Mouse (Mus musculus) hindbrain, embryonic 13.5 days (tissue): ENCODE results near the gene Fpr1. TPM values are rescaled to one million over a fixed set of nuclear protein-coding genes. Genes with fewer than 3 reads are reported as not detected.

Source experiments
- ATAC-seq: fragments of 200-750 bp; cut with Nextera tagmentation; 2 replicates; pipeline ENCODE4 v1.8.0; 2017; ENCODE audit warnings: moderate TSS enrichment; ENCODE audit not compliant: low FRiP score
- H3K27ac ChIP-seq: fragments of 300-500 bp; sonication (generic); 2 replicates; pipeline ENCODE4 v1.5.1; 2015; ENCODE audit warnings: inconsistent platforms, mild to moderate bottlenecking, moderate library complexity
- H3K27me3 ChIP-seq: fragments of 300-500 bp; sonication (generic); 2 replicates; pipeline ENCODE4 v1.6.1; 2015; ENCODE audit warnings: mild to moderate bottlenecking, inconsistent platforms
- H3K36me3 ChIP-seq: fragments of 300-500 bp; sonication (generic); 2 replicates; pipeline ENCODE4 v1.6.1; 2015; ENCODE audit warnings: mild to moderate bottlenecking, inconsistent platforms
- H3K4me1 ChIP-seq: fragments of 300-500 bp; sonication (generic); replicated peaks from 2 replicates; pipeline ENCODE4 v1.6.1; 2015; ENCODE audit warnings: inconsistent platforms
- H3K4me2 ChIP-seq: fragments of 300-500 bp; sonication (generic); 2 replicates; pipeline ENCODE4 v1.6.1; 2015; ENCODE audit warnings: inconsistent platforms, mild to moderate bottlenecking, moderate library complexity
- H3K4me3 ChIP-seq: fragments of 300-500 bp; sonication (generic); 2 replicates; pipeline ENCODE4 v1.5.1; 2015; ENCODE audit warnings: mild to moderate bottlenecking, inconsistent platforms
- H3K9ac ChIP-seq: fragments of 300-500 bp; sonication (generic); 2 replicates; pipeline ENCODE4 v1.6.1; 2015; ENCODE audit warnings: mild to moderate bottlenecking, inconsistent platforms
- H3K9me3 ChIP-seq: fragments of 300-500 bp; sonication (generic); 2 replicates; pipeline ENCODE4 v1.6.1; 2016; ENCODE audit warnings: inconsistent platforms
- WGBS: fragments of 180-500 bp; shearing (Covaris S2); methylation state at CpG from one replicate; pipeline ENCODE4 v1.1.7; 2015; 5-methylcytosine and 5-hydroxymethylcytosine counted together
- polyA plus RNA-seq: library from polyadenylated mRNA; unstranded; fragments of >200 nt; fragmentation: Nextera tagmentation; extraction: Ambion mirVana; gene quantifications from 2 replicates; pipeline ENCODE4 v1.2.1, GENCODE M21; 2015

The Fpr1 gene
- polyA plus RNA-seq, 1 experiment from 2014 or later, result not detected

DNA sequence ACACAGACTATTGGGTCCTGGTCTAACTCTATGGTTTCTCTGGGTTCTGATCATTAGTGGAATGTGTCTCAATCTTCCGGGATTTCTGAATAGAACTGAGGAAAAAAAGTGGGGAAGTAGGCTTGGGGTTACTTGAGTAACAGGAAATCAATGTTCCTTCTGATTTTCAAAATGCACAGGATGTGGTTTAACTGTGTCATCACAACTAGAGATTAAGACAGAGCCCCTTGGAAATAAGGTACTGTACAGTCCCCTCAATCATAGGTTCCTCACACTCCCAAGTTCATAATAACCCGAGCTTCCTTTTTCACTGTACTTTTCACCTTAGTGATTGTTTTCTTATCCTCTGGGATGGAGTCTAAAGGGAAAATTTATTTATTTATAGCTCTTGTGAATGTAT is 12.0 kb downstream of the Fpr1 start:
- H3K4me3 ChIP-seq, result no peak overlapping the region
- H3K36me3 ChIP-seq, result peaks cover under 1% of the 10 kb centered on the region; the same call in 1 of the 2 replicates
- no peaks in the 10 kb centered on the region for H3K27me3 ChIP-seq
- peaks cover 9% of the 10 kb centered on the region; the same call in 1 of the 2 replicates for H3K9me3 ChIP-seq
- no peak overlapping the region for H3K27ac ChIP-seq
- H3K4me2 ChIP-seq, result no peak overlapping the region
- ATAC-seq, result no peak
- no peak overlapping the region for H3K9ac ChIP-seq
- H3K4me1 ChIP-seq, result no peaks in the 10 kb centered on the region
- 94% methylated on average over 2 of the region's 2 CpGs for WGBS

DNA sequence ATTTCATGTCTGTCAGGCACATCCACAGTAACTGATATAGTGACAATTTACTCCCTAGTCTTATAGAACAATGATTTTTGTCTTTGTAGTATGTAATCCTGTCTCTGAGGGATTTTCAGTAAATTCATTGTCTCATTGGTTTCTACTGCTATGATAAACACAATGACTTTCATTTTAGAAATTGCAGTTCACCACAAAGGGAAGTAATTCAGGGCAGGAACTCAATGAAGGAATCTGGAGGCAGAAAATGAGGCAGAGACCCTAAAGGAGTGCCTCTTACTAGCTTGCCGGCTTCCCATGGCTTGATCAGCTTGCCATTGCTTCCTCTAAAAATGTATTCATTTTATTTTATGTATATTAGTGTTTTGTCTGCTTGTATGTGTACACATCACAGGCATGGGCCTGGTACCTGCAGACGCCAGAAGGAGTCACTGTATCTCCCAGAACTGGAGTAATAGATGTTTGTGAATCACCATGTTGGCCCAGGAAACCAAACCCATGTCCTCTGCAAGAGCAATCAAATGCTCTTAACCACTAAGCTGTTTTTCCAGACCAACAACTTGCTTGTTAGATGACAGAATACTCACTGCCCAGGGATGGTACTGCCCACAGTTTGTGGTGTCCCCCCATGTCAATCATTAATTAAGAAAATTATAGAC is 12.7 kb downstream of the Fpr1 start:
- Histone ChIP-seq H3K27me3 (no peaks in the 10 kb centered on the region), H3K36me3 (peaks cover 4% of the 10 kb centered on the region), H3K4me2 (no peak overlapping the region), H3K4me3 (no peak overlapping the region), H3K9me3 (peaks cover 9% of the 10 kb centered on the region; the same call in 1 of the 2 replicates), H3K9ac (no peak overlapping the region), H3K27ac (no peak overlapping the region), H3K4me1 (no peaks in the 10 kb centered on the region)
- 84% methylated on average over 2 of the region's 2 CpGs for WGBS
- no peak for ATAC-seq

DNA sequence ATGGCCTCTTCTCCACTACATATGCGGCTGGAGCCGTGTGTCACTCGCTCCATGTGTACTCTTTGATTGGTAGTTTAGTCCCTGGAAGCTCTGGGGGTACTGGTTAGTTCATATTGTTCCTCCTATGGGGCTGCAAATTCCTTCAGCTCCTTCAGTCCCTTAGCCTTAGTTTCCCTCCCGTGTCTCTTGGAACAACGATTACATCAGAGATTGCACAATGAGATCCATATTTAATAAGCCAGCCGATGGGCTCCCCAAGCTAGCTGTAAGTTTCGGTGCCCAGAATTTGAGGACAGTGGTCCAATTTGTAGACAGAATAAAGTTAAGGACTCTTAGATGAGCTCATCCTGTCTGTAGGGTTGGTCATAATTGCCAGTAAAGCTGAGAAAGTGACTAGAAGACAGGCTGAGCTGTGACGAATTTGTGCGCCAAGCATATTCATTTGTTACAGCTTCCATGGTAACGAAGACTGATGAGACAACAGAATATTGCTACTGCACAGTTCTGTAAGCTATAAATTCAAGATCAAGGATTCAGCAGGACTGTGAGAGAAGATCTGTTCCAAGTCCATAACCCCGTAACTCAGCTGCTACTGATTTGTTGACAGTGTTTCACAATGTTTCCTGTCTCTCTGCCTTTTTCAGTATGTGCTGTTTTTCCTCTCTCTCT is 16.8 kb downstream of the Fpr1 start:
- ATAC-seq, result no peak
- Histone ChIP-seq H3K4me1 (no peaks in the 10 kb centered on the region), H3K27ac (no peak overlapping the region), H3K27me3 (no peaks in the 10 kb centered on the region), H3K9me3 (no peaks in the 10 kb centered on the region), H3K4me2 (no peak overlapping the region), H3K4me3 (no peak overlapping the region), H3K9ac (no peak overlapping the region), H3K36me3 (peaks cover 27% of the 10 kb centered on the region)
- WGBS, result 89% methylated on average over 11 of the region's 11 CpGs

DNA sequence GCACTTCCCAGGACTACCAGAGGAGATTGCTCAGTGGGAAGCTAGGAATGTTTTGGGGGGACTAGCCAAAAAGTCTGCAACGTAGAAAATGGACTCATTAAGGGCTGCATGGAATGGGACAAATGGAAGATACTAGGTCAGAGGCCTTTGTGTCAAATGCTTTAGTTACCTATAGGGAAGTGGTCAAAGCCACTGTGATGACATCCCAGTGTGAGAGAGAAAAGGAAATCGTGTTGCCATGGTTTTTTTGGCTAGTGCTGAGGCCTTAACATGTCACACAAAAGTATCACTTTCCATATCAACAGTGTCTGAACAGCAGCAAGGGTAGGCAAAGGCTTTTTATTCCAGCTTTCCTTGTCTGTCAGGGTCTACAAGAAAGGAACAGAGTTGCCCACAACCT is 18.6 kb downstream of the Fpr1 start:
- WGBS, result 58% methylated on average over 2 of the region's 2 CpGs
- no peak overlapping the region for H3K9ac ChIP-seq
- H3K36me3 ChIP-seq, result peaks cover 27% of the 10 kb centered on the region
- no peak overlapping the region for H3K4me3 ChIP-seq
- H3K27me3 ChIP-seq, result no peaks in the 10 kb centered on the region
- no peak overlapping the region for H3K27ac ChIP-seq
- H3K4me2 ChIP-seq, result no peak overlapping the region
- no peaks in the 10 kb centered on the region for H3K9me3 ChIP-seq
- ATAC-seq, result no peak
- no peaks in the 10 kb centered on the region for H3K4me1 ChIP-seq

DNA sequence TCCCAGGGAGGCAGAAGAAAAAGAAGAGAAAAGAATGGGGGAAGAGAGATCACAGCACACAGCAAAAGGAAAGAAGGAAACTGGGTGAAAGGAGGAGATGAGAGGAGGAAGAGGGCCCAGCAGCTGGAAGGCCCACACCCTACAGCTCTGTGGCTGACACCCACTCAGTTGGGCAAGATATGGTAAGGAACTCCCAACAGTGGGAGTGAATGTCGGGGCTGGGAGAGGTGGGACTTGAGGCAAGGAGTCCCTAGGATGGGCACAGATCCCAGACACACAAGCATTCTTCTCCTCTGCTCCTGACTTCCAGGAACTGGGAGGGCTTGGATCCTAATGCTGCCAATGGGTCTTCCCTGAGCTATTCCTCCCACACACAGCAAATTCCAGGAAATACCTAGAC is 21.4 kb downstream of the Fpr1 start:
- H3K4me1 ChIP-seq, result no peaks in the 10 kb centered on the region
- whole genome bisulfite sequencing, result 69% methylated on average over 1 of the region's 1 CpGs
- no peak overlapping the region for H3K4me3 ChIP-seq
- peaks cover 27% of the 10 kb centered on the region for H3K36me3 ChIP-seq
- no peak for ATAC-seq
- no peak overlapping the region for H3K9ac ChIP-seq
- no peaks in the 10 kb centered on the region for H3K9me3 ChIP-seq
- H3K4me2 ChIP-seq, result no peak overlapping the region
- H3K27me3 ChIP-seq, result no peaks in the 10 kb centered on the region
- H3K27ac ChIP-seq, result no peak overlapping the region

DNA sequence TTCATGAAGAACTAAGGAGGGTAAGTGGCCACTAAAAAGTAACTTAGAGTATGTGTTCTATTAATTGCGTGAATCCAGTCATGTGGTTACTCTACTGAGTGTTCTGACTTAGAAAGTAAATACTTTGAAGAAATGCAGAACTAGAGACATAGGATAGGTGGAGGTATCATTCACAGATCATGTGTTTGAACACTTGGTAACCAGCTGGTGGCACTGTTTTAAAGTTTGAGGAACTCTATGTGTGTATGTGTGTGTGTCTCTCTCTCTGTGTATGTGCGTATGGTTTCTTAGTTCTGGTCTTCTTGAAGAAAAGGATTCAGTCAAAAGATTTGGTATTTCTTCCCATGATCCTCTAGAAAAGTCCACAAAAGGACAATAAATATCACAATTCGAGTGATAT is 23.6 kb downstream of the Fpr1 start:
- Histone ChIP-seq H3K27me3 (no peaks in the 10 kb centered on the region), H3K4me1 (no peaks in the 10 kb centered on the region), H3K4me3 (no peak overlapping the region), H3K4me2 (no peak overlapping the region), H3K27ac (no peak overlapping the region), H3K9me3 (no peaks in the 10 kb centered on the region), H3K36me3 (peaks cover 20% of the 10 kb centered on the region; the same call in 1 of the 2 replicates), H3K9ac (no peak overlapping the region)
- WGBS, result 87% methylated on average over 3 of the region's 3 CpGs
- ATAC-seq, result no peak

DNA sequence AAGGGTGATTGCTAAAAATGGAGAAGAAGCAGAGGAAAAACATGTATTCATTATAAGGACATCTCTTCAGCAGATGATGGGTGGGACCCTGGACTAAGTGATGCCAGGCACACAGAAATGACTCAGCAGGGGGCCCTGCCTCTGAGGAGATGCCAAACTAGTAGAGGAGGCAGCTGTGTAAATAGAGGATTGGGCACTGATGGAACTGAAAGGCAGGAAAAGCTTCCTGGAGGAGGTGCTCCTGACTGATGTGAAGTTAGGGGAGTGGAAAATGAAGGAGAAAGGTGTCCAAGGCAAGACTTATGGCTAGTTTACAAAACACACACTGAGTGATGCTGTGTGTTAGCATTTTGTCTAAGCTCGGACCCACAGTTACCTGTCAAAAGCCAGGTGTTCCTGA is 26.3 kb downstream of the Fpr1 start:
- Histone ChIP-seq H3K36me3 (peaks cover 3% of the 10 kb centered on the region; the same call in 1 of the 2 replicates), H3K4me3 (no peak overlapping the region), H3K4me1 (no peaks in the 10 kb centered on the region), H3K9me3 (no peaks in the 10 kb centered on the region), H3K9ac (no peak overlapping the region), H3K27me3 (no peaks in the 10 kb centered on the region), H3K4me2 (no peak overlapping the region), H3K27ac (no peak overlapping the region)
- WGBS, result no CpG with 5 or more reads among the region's 1 CpGs
- ATAC-seq, result no peak

DNA sequence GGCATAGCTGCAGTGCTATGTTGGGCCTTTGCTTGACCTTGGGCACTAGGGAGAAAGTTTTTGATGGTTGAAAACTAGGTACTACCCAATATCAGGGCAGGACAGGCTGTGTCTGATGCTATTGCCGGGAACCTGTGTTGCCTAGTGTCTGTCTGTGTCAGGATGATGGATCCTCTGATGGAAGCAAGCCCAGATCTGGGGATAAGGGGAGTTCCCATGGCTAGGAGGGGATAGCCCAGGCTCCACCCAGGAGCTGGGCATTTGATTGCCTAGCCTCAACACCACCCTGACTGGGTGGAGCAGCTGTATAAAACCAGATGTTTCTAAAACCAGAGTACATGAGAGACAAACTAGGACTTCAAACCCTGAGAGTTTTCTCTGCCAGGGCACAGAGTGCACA is 27.1 kb downstream of the Fpr1 start:
- Histone ChIP-seq H3K27ac (no peak overlapping the region), H3K9me3 (no peaks in the 10 kb centered on the region), H3K4me1 (no peaks in the 10 kb centered on the region), H3K9ac (no peak overlapping the region), H3K4me2 (no peak overlapping the region), H3K36me3 (no peaks in the 10 kb centered on the region), H3K4me3 (no peak overlapping the region), H3K27me3 (no peaks in the 10 kb centered on the region)
- ATAC-seq, result no peak
- 76% methylated on average over 1 of the region's 1 CpGs for WGBS

DNA sequence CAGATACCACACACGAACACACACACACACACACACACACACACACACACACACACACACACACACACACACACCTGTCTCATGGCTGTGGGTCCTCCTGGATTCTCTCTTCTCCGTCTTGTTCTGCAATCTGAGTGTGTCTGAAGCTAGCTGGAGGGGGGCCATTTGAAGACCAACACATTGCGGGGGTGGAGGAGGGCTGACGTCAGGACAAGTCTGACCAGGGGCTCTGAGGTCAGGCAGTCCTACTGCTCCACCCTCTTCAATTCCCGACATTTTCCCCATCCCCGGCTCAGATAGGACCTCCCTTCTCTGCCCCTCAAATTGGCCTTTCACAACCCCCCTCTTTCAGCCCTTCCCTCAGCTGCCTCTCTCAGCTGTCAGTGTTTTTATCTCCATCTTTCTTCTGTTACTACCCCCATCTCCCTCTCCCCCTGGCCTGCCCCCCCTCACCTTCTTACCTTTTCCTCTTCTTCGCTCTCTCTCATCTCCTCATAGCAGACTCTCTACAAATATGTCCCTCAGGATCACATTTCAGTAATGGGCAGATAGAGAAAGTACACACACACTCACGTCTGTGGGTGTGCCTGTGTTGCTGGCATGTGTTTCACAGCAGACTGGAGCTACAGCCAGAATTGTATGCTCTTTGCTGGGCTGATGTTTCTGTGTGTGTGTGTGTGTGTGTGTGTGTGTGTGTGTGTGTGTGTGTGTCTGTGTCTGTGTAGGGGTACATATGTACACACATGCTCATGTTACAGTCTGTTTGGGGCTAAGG is 28.5 kb downstream of the Fpr1 start, which contains the start of gene Has1:
Has1 (minus strand) TSS at position 142 of the 775 bp plus-strand sequence.
- Histone ChIP-seq H3K27ac (no peak within 1 kb of the TSS), H3K36me3 (no peaks in the 10 kb centered on the region), H3K4me3 (no peak within 1 kb of the TSS), H3K9me3 (no peaks in the 10 kb centered on the region), H3K9ac (no peak within 1 kb of the TSS), H3K4me1 (peaks cover 1% of the 10 kb centered on the region; the same call in 1 of the 2 replicates), H3K27me3 (0 out of 2 replicates have a peak, but pooled peaks cover 3% of the 10 kb centered on the region), H3K4me2 (no peak within 1 kb of the TSS)
- WGBS, result 55% methylated on average over 8 of the region's 8 CpGs
- ATAC-seq, result no peak

DNA sequence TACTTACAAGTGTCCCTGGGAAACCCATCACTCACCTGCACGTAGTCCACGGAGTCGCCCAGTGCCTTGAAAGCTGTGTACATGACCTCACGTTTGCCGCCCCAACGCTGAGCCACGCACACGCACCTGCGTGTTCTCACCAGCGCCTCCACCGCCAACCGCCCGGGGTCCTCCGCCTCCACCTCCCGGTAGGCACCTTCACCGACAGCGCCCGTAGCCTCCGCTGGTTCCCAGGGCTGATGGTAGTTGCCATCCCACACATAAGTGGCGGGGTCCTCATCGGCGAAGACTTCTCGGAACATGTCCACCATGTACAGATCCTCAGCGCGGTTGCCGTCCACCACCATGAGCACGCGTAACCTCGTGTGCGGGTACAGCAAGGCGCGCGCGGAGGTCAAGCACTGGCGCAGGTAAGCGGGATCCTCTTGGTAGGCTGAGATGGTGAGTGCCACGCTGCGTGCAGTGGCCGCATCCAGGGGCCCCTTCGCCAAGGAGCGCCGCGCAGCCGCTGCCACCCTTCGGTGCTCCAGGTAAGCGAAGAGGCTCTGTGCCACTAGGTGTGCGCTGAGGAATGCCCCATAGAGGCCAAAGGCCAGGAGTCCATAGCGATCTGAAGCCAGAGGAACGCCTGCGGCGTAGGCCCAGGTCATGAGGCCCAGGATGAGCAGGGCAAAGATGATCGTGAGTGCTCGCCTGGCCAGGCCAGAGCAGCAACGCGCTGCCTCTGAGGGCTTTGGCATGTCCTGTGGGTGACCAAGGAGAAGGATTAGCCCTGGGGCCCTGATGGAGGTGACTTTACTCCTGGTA is 33.6 kb downstream of the Fpr1 start:
- Histone ChIP-seq H3K9ac (peak overlapping the region; percentile 55; the same call in 1 of the 2 replicates), H3K9me3 (no peaks in the 10 kb centered on the region), H3K4me1 (peaks cover 7% of the 10 kb centered on the region), H3K27ac (no peak overlapping the region; the same call in 1 of the 2 replicates), H3K36me3 (no peaks in the 10 kb centered on the region), H3K4me3 (peak overlapping the region; percentile 31), H3K27me3 (0 out of 2 replicates have a peak, but pooled peaks cover 12% of the 10 kb centered on the region), H3K4me2 (peak overlapping the region; percentile 48)
- ATAC-seq, result peak; percentile 49
- WGBS, result 18% methylated on average over 52 of the region's 55 CpGs

DNA sequence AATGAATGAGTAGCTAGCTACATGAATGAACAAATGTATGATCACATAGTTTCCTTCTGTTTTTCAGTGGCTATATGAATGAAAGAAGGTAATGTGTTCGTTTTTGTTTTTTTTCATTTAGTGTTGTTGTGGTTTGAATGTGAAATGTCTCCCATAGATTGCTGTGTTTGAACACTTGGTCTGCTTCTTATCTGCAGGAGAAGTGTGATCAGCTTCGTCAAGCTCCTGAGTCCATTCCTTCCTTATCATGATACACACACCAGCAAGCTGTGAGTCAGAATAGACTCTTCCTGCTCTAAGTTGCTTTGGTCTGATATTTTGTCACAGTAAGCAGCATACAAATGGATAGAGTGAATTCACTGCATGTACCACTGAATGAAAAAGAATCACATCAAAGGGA is 34.8 kb downstream of the Fpr1 start:
- WGBS, result 75% methylated on average over 2 of the region's 2 CpGs
- H3K4me3 ChIP-seq, result no peak overlapping the region
- no peak overlapping the region for H3K9ac ChIP-seq
- no peaks in the 10 kb centered on the region for H3K36me3 ChIP-seq
- H3K9me3 ChIP-seq, result no peaks in the 10 kb centered on the region
- ATAC-seq, result no peak
- 0 out of 2 replicates have a peak, but pooled peaks cover 12% of the 10 kb centered on the region for H3K27me3 ChIP-seq
- peaks cover 7% of the 10 kb centered on the region for H3K4me1 ChIP-seq
- no peak overlapping the region for H3K4me2 ChIP-seq
- no peak overlapping the region for H3K27ac ChIP-seq
